Mouse (Mus musculus): ENCODE data around the gene Arhgap31.

Gene Arhgap31

GRCm38 (mm10) chr16:38606509-38606908, 106.6 kb downstream of the Arhgap31 start:
- no peak for DNase-seq (ENCODE audit: low spot score in 2 of 2)

GRCm38 (mm10) chr16:38602989-38603804, 109.9 kb downstream of the Arhgap31 start:
- peak; percentile 53 to 59 for DNase-seq (ENCODE audit: low spot score in 2 of 2)

- no peak for DNase-seq (ENCODE audit: low spot score in 2 of 2)
Observed at GRCm38 (mm10) chr16:38598986-38599680, 113.9 kb downstream of the Arhgap31 start.

- DNase-seq (ENCODE audit: low spot score in 2 of 2) = no peak
Observed at GRCm38 (mm10) chr16:38596651-38597050, 116.4 kb downstream of the Arhgap31 start.

GRCm38 (mm10) chr16:38596099-38596498, 117.0 kb downstream of the Arhgap31 start:
- DNase-seq (ENCODE audit: low spot score in 2 of 2) = no peak

- DNase-seq (ENCODE audit: low spot score in 2 of 2) = no peak
Observed at GRCm38 (mm10) chr16:38594435-38594834, 118.6 kb downstream of the Arhgap31 start.

GRCm38 (mm10) chr16:38592946-38593345, 120.1 kb downstream of the Arhgap31 start:
- DNase-seq (ENCODE audit: low spot score in 2 of 2) = no peak

GRCm38 (mm10) chr16:38592026-38592678, 120.9 kb downstream of the Arhgap31 start:
- no peak for DNase-seq (ENCODE audit: low spot score in 2 of 2)

- no peak for DNase-seq (ENCODE audit: low spot score in 2 of 2)
Observed at GRCm38 (mm10) chr16:38591506-38591905, 121.6 kb downstream of the Arhgap31 start.

- no peak for DNase-seq (ENCODE audit: low spot score in 2 of 2)
Observed at GRCm38 (mm10) chr16:38587572-38587971, 125.5 kb downstream of the Arhgap31 start.

GRCm38 (mm10) chr16:38587163-38587562, 125.9 kb downstream of the Arhgap31 start:
- no peak for DNase-seq (ENCODE audit: low spot score in 2 of 2)

- no peak for DNase-seq (ENCODE audit: low spot score in 2 of 2)
Observed at GRCm38 (mm10) chr16:38585186-38585585, 127.9 kb downstream of the Arhgap31 start.

- no peak for DNase-seq (ENCODE audit: low spot score in 2 of 2)
Observed at GRCm38 (mm10) chr16:38584761-38585160, 128.3 kb downstream of the Arhgap31 start.

- DNase-seq (ENCODE audit: low spot score in 2 of 2) = no peak
Observed at GRCm38 (mm10) chr16:38571481-38571880, 141.6 kb downstream of the Arhgap31 start.

- DNase-seq (ENCODE audit: low spot score in 2 of 2) = no peak
Observed at GRCm38 (mm10) chr16:38568192-38568591, 144.9 kb downstream of the Arhgap31 start.

- DNase-seq (ENCODE audit: low spot score in 2 of 2) = no peak
Observed at GRCm38 (mm10) chr16:38563516-38563915, 149.6 kb downstream of the Arhgap31 start.

- no peak for DNase-seq (ENCODE audit: low spot score in 2 of 2)
Observed at GRCm38 (mm10) chr16:38562968-38563327, 150.1 kb downstream of the Arhgap31 start.

GRCm38 (mm10) chr16:38562131-38562967, 150.7 kb downstream of the Arhgap31 start:
- peak; percentile 97 for DNase-seq (ENCODE audit: low spot score in 2 of 2)

- no peak for DNase-seq (ENCODE audit: low spot score in 2 of 2)
Observed at GRCm38 (mm10) chr16:38558221-38558748, 154.8 kb downstream of the Arhgap31 start, which contains the start of gene Tmem39a. Tmem39a (plus strand) TSS chr16:38558698.

- no peak for DNase-seq (ENCODE audit: low spot score in 2 of 2)
Observed at GRCm38 (mm10) chr16:38555988-38556387, 157.1 kb downstream of the Arhgap31 start.

Measured in right cerebral cortex, postnatal 10 days (tissue).